Mouse (Mus musculus): ENCODE results near the gene Trim41.

DNA sequence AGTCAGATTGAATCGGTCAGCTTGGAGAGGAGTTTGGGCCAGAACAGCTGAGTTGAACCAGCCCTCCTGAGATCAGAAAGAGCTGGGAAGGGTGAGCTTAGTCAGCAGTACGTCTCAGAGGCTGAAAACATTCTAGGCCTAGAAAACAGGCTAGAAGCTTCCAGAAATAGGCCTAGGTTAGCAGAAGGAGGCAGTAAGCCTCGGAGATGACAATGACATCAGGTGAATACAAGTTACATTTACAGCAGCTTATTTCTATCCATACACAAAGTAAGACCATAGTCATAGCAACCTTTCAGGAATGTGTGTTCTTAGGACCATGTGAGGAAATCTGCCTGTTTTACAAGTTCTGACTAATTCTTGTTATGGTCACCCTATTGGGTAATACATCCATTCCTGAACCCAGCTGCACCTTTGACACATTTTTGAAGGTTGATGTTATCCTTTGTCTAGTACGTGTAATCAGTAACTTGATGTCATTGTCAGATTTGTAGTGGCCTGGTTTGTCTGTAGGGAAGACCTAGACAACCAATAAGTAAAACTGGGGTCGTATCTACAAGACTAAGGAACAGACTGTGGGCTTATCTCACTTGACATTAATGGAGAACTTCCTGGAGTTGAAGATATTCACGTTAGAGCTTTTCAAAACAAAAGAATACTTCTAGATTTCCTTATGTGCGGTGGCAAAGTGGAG lies 2.6 kb upstream of the Trim41 start:
- TF ChIP-seq CTCF (IDR thresholded peaks at IDR 0.05; ENCODE audit: low read depth) (no peak), EP300 (optimal IDR thresholded peaks at IDR 0.05) (no peak)

Data from stomach, postnatal 0 days (tissue).